Mouse (Mus musculus): ENCODE data around the gene Limch1. TPM values are rescaled to one million over a fixed set of nuclear protein-coding genes. Genes with fewer than 3 reads are reported as not detected.
A peak's percentile ranks its signal among the peaks of the same experiment; 100 is the strongest.

Limch1 gene
- total RNA-seq (2021), result 100 to 1,000 TPM; 127 to 140 TPM
- long read RNA-seq, experiment 1, partial matches to known transcripts, result 0 of 9 reads
- long read RNA-seq, experiment 1, other reads (novel, unspliced or antisense), result 9 of 9 reads
- long read RNA-seq, experiment 2, full-length matches to known transcripts, result 4 of 23 reads
- long read RNA-seq, experiment 2, partial matches to known transcripts, result 4 of 23 reads
- long read RNA-seq, experiment 2, other reads (novel, unspliced or antisense), result 15 of 23 reads

GRCm38 (mm10) chr5:66745390-66745995, at the start of gene Limch1:
Limch1 (plus strand) TSS chr5:66745827.
- Histone ChIP-seq H3K27ac (peak within 1 kb of the TSS; percentile 94), H3K4me3 (peak within 1 kb of the TSS; percentile 94)
- DNase-seq (ENCODE audit: low spot score in 2 of 2), result peak; percentile 37 to 63
- TF ChIP-seq CTCF (conservative IDR thresholded peaks at IDR 0.05), result no peak

GRCm38 (mm10) chr5:66697119-66697518, 48.5 kb upstream of the Limch1 start:
- Histone ChIP-seq H3K4me3 (no peak overlapping the region), H3K27ac (no peak overlapping the region)
- peak; percentile 80 for TF ChIP-seq CTCF (conservative IDR thresholded peaks at IDR 0.05)
- DNase-seq (ENCODE audit: low spot score in 2 of 2), result peak; percentile 63 to 75

- DNase-seq (ENCODE audit: low spot score in 2 of 2), result no peak
- H3K4me3 ChIP-seq, result no peak overlapping the region
- H3K27ac ChIP-seq, result no peak overlapping the region
- no peak for TF ChIP-seq CTCF (conservative IDR thresholded peaks at IDR 0.05)
These were observed 45.7 kb upstream of the Limch1 start for GRCm38 (mm10) chr5:66699911-66700310.

- Histone ChIP-seq H3K4me3 (no peak overlapping the region), H3K27ac (no peak overlapping the region)
- no peak for DNase-seq (ENCODE audit: low spot score in 2 of 2)
- TF ChIP-seq CTCF (conservative IDR thresholded peaks at IDR 0.05), result no peak
These were observed 43.7 kb upstream of the Limch1 start for GRCm38 (mm10) chr5:66701951-66702350.

DNA sequence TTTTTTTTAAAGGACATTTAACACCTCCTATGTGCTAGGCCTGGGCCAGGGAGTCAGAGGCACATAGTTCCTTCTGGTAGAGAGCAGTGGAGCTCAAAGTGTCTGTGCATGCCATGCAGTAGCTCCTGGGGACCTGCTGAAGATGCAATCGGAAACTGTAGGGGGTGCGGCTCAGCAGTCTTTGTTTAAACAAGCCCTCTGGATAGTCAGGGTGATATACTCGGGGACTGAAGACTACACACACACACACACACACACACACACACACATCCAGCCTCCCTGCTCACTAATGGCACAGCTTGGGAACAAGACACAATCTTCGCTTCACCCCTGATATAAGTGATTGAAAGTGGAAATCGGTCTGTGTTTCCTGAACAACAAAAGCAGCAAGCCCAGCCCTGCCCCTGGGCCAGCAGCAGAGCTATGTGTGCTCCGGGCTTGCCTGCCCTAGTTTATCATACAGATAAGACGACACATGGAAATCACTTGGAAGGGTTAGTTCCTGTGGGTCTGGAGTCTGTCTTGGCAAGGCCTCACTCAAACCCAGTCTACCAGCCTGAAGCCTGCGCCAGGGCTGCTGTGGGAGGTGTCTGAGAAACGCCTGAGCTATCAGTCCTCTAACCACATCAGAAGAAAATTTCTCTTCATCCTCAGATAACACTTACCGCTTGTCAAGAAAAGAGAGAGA, 42.2 kb upstream of the Limch1 start:
- H3K27ac ChIP-seq, result no peak overlapping the region
- no peak for TF ChIP-seq CTCF (conservative IDR thresholded peaks at IDR 0.05)
- H3K4me3 ChIP-seq, result no peak overlapping the region
- DNase-seq (ENCODE audit: low spot score in 2 of 2), result no peak

- no peak for DNase-seq (ENCODE audit: low spot score in 2 of 2)
- H3K27ac ChIP-seq, result no peak overlapping the region
- no peak for TF ChIP-seq CTCF (conservative IDR thresholded peaks at IDR 0.05)
- no peak overlapping the region for H3K4me3 ChIP-seq
These were observed 37.8 kb upstream of the Limch1 start for GRCm38 (mm10) chr5:66707859-66708258.

DNA sequence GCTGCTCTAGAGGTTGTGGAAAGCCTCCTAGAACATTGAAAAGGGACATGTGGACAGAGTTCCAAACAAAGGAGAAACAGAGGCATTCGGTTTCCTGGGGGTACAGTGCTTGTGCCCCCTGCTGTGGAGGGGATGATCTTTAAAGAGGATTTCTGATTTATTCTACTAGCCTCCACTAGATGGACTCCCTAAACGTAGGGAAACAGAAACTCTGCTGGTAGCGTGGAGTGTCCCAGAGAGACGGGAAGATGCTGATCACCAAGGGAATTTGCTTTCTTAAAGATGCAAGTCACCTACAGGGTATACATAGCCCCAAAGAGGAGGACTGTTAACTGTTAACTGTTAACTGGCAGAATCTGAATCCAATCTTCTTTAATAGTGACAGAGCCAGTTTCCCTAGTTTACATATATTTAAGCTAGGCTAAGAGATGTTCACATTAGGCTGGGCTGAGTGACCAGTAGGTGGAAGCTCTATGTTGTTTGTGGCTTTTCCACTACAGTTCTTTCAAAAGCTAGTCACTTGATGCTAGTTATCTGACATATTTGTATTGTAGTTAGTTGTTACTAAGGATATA, 35.1 kb upstream of the Limch1 start:
- DNase-seq (ENCODE audit: low spot score in 2 of 2), result peak; percentile 29 to 42
- Histone ChIP-seq H3K4me3 (no peak overlapping the region), H3K27ac (no peak overlapping the region)
- TF ChIP-seq CTCF (conservative IDR thresholded peaks at IDR 0.05), result peak; percentile 85

- Histone ChIP-seq H3K4me3 (no peak overlapping the region), H3K27ac (no peak overlapping the region)
- TF ChIP-seq CTCF (conservative IDR thresholded peaks at IDR 0.05), result no peak
- no peak for DNase-seq (ENCODE audit: low spot score in 2 of 2)
These were observed 32.8 kb upstream of the Limch1 start for GRCm38 (mm10) chr5:66712801-66713200.

DNA sequence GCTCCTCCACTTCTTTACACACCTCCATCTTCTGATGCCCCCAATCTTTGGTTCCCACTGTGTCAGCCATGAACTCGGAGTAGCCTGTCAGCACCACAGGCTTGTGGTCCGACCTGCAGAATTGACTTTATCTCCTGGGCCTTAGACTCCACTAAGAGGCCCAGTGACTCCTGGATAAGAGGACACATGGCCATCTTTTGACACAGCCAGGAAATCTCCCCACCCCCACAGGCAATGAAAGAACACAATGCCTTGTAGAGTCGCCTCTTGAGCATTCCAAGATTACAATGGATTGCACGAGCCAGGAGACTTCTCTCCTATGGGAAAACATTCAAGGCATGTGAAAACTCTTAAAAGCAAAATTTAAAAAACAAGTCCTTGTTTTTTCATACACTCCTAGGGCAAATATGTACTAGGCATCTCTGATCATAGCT, 30.1 kb upstream of the Limch1 start:
- Histone ChIP-seq H3K27ac (no peak overlapping the region), H3K4me3 (no peak overlapping the region)
- no peak for DNase-seq (ENCODE audit: low spot score in 2 of 2)
- no peak for TF ChIP-seq CTCF (conservative IDR thresholded peaks at IDR 0.05)

DNA sequence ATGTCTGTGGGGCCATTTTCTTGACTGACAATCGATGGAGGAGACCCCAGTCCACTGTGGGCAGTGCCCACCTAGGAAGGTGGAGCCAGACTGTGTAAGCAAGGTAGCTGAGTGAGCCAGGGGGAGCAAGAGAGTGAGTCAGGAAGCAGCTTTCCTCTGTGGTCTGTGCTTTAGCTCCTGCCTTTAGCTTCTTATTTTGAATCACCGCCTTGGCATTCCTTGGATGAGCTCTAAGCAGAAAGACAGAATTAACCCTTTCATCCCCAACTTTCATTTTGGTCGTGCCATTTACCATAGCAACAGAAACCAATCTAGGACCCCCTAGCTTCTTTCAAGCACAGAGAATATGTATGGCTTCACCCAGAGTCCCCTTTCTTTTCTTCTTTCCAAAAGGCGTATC, 27.7 kb upstream of the Limch1 start:
- peak; percentile 18; the same call in 1 of the 2 replicates for TF ChIP-seq CTCF (conservative IDR thresholded peaks at IDR 0.05)
- no peak for DNase-seq (ENCODE audit: low spot score in 2 of 2)
- Histone ChIP-seq H3K4me3 (no peak overlapping the region), H3K27ac (no peak overlapping the region)

- no peak overlapping the region for H3K4me3 ChIP-seq
- DNase-seq (ENCODE audit: low spot score in 2 of 2), result no peak
- no peak overlapping the region for H3K27ac ChIP-seq
- no peak for TF ChIP-seq CTCF (conservative IDR thresholded peaks at IDR 0.05)
These were observed 27.2 kb upstream of the Limch1 start for GRCm38 (mm10) chr5:66718413-66718812.

GRCm38 (mm10) chr5:66718880-66719279, 26.7 kb upstream of the Limch1 start:
- DNase-seq (ENCODE audit: low spot score in 2 of 2), result no peak
- Histone ChIP-seq H3K4me3 (no peak overlapping the region), H3K27ac (no peak overlapping the region)
- TF ChIP-seq CTCF (conservative IDR thresholded peaks at IDR 0.05), result no peak

GRCm38 (mm10) chr5:66720921-66721320, 24.7 kb upstream of the Limch1 start:
- TF ChIP-seq CTCF (conservative IDR thresholded peaks at IDR 0.05), result no peak
- Histone ChIP-seq H3K4me3 (no peak overlapping the region), H3K27ac (no peak overlapping the region)
- DNase-seq (ENCODE audit: low spot score in 2 of 2), result no peak
